Mouse (Mus musculus): Measurements from ENCODE around the gene Gm45711. TPM values are rescaled to one million over a fixed set of nuclear protein-coding genes. Genes with fewer than 3 reads are reported as not detected.
A peak's percentile ranks its signal among the peaks of the same experiment; 100 is the strongest.

Gm45711 gene
- polyA plus RNA-seq, 1 experiment: not detected

GRCm38 (mm10) chr8:104251461-104251860 lies 58.4 kb downstream of the Gm45711 start:
- TF ChIP-seq POLR2A (IDR thresholded peaks at IDR 0.05; ENCODE audit: control insufficient read depth, extremely low read depth, insufficient read depth, low read length, poor library complexity): no peak
- TF ChIP-seq CTCF (IDR thresholded peaks at IDR 0.05; ENCODE audit: borderline replicate concordance, control insufficient read depth, extremely low read depth, insufficient read depth, low read length, poor library complexity): no peak
- H3K27me3 ChIP-seq (ENCODE audit: control insufficient read depth, insufficient read depth, low read length): no peaks in the 10 kb centered on the region
- peaks cover 20% of the 10 kb centered on the region for H3K4me1 ChIP-seq (replicated peaks; ENCODE audit: control insufficient read depth, insufficient read depth, low read length)
- no peak overlapping the region for H3K27ac ChIP-seq (ENCODE audit: control insufficient read depth, insufficient read depth, low read length)
- WGBS: 4% methylated on average over 7 of the region's 7 CpGs
- no peaks in the 10 kb centered on the region for H3K36me3 ChIP-seq (ENCODE audit: control insufficient read depth, insufficient read depth, low read length)
- no peak overlapping the region; the same call in 1 of the 2 replicates for H3K4me3 ChIP-seq (ENCODE audit: control insufficient read depth, insufficient read depth, low read length)
- DNase-seq: no peak

GRCm38 (mm10) chr8:104250439-104251367 lies 59.2 kb downstream of the Gm45711 start, which contains the start of gene Cklf:
Cklf (plus strand) TSS chr8:104250861.
- H3K4me3 ChIP-seq (ENCODE audit: control insufficient read depth, insufficient read depth, low read length): peak within 1 kb of the TSS; percentile 56
- WGBS: 5% methylated on average over 41 of the region's 41 CpGs
- no peaks in the 10 kb centered on the region for H3K36me3 ChIP-seq (ENCODE audit: control insufficient read depth, insufficient read depth, low read length)
- H3K27ac ChIP-seq (ENCODE audit: control insufficient read depth, insufficient read depth, low read length): no peak within 1 kb of the TSS
- peaks cover 21% of the 10 kb centered on the region for H3K4me1 ChIP-seq (replicated peaks; ENCODE audit: control insufficient read depth, insufficient read depth, low read length)
- H3K27me3 ChIP-seq (ENCODE audit: control insufficient read depth, insufficient read depth, low read length): no peaks in the 10 kb centered on the region
- DNase-seq: peak; percentile 86
- TF ChIP-seq CTCF (IDR thresholded peaks at IDR 0.05; ENCODE audit: borderline replicate concordance, control insufficient read depth, extremely low read depth, insufficient read depth, low read length, poor library complexity) (peak; percentile 11; the same call in 1 of the 2 replicates), POLR2A (IDR thresholded peaks at IDR 0.05; ENCODE audit: control insufficient read depth, extremely low read depth, insufficient read depth, low read length, poor library complexity) (peak; percentile 80)

- H3K27me3 ChIP-seq (ENCODE audit: control insufficient read depth, insufficient read depth, low read length): no peaks in the 10 kb centered on the region
- no peak overlapping the region for H3K27ac ChIP-seq (ENCODE audit: control insufficient read depth, insufficient read depth, low read length)
- H3K4me3 ChIP-seq (ENCODE audit: control insufficient read depth, insufficient read depth, low read length): no peak overlapping the region
- TF ChIP-seq CTCF (IDR thresholded peaks at IDR 0.05; ENCODE audit: borderline replicate concordance, control insufficient read depth, extremely low read depth, insufficient read depth, low read length, poor library complexity): no peak
- TF ChIP-seq POLR2A (IDR thresholded peaks at IDR 0.05; ENCODE audit: control insufficient read depth, extremely low read depth, insufficient read depth, low read length, poor library complexity): no peak
- peaks cover 21% of the 10 kb centered on the region for H3K4me1 ChIP-seq (replicated peaks; ENCODE audit: control insufficient read depth, insufficient read depth, low read length)
- whole genome bisulfite sequencing: 90% methylated on average over 7 of the region's 7 CpGs
- DNase-seq: no peak
- no peaks in the 10 kb centered on the region for H3K36me3 ChIP-seq (ENCODE audit: control insufficient read depth, insufficient read depth, low read length)
These were observed 60.4 kb downstream of the Gm45711 start for GRCm38 (mm10) chr8:104249442-104249996.

GRCm38 (mm10) chr8:104248276-104248675 lies 61.6 kb downstream of the Gm45711 start, which contains the start of gene Tk2:
Tk2 (minus strand) TSS chr8:104248558.
- WGBS: under 1% methylated on average over 28 of the region's 28 CpGs
- peak; percentile 75 for DNase-seq
- TF ChIP-seq CTCF (IDR thresholded peaks at IDR 0.05; ENCODE audit: borderline replicate concordance, control insufficient read depth, extremely low read depth, insufficient read depth, low read length, poor library complexity): no peak
- peak; percentile 88 for TF ChIP-seq POLR2A (IDR thresholded peaks at IDR 0.05; ENCODE audit: control insufficient read depth, extremely low read depth, insufficient read depth, low read length, poor library complexity)
- Histone ChIP-seq H3K4me3 (ENCODE audit: control insufficient read depth, insufficient read depth, low read length) (peak within 1 kb of the TSS; percentile 64), H3K27me3 (ENCODE audit: control insufficient read depth, insufficient read depth, low read length) (no peaks in the 10 kb centered on the region), H3K36me3 (ENCODE audit: control insufficient read depth, insufficient read depth, low read length) (no peaks in the 10 kb centered on the region), H3K4me1 (replicated peaks; ENCODE audit: control insufficient read depth, insufficient read depth, low read length) (peaks cover 21% of the 10 kb centered on the region), H3K27ac (ENCODE audit: control insufficient read depth, insufficient read depth, low read length) (peak within 1 kb of the TSS; percentile 74)

GRCm38 (mm10) chr8:104247908-104248275 lies 62.0 kb downstream of the Gm45711 start:
- Histone ChIP-seq H3K4me1 (replicated peaks; ENCODE audit: control insufficient read depth, insufficient read depth, low read length) (peaks cover 21% of the 10 kb centered on the region), H3K27ac (ENCODE audit: control insufficient read depth, insufficient read depth, low read length) (peak overlapping the region; percentile 74), H3K4me3 (ENCODE audit: control insufficient read depth, insufficient read depth, low read length) (peak overlapping the region; percentile 64), H3K27me3 (ENCODE audit: control insufficient read depth, insufficient read depth, low read length) (no peaks in the 10 kb centered on the region), H3K36me3 (ENCODE audit: control insufficient read depth, insufficient read depth, low read length) (no peaks in the 10 kb centered on the region)
- DNase-seq: no peak
- WGBS: 3% methylated on average over 11 of the region's 11 CpGs
- TF ChIP-seq CTCF (IDR thresholded peaks at IDR 0.05; ENCODE audit: borderline replicate concordance, control insufficient read depth, extremely low read depth, insufficient read depth, low read length, poor library complexity) (no peak), POLR2A (IDR thresholded peaks at IDR 0.05; ENCODE audit: control insufficient read depth, extremely low read depth, insufficient read depth, low read length, poor library complexity) (no peak)

- peak overlapping the region; percentile 64 for H3K4me3 ChIP-seq (ENCODE audit: control insufficient read depth, insufficient read depth, low read length)
- no peak for TF ChIP-seq CTCF (IDR thresholded peaks at IDR 0.05; ENCODE audit: borderline replicate concordance, control insufficient read depth, extremely low read depth, insufficient read depth, low read length, poor library complexity)
- TF ChIP-seq POLR2A (IDR thresholded peaks at IDR 0.05; ENCODE audit: control insufficient read depth, extremely low read depth, insufficient read depth, low read length, poor library complexity): peak; percentile 25; the same call in 1 of the 2 replicates
- H3K27me3 ChIP-seq (ENCODE audit: control insufficient read depth, insufficient read depth, low read length): no peaks in the 10 kb centered on the region
- peaks cover 21% of the 10 kb centered on the region for H3K4me1 ChIP-seq (replicated peaks; ENCODE audit: control insufficient read depth, insufficient read depth, low read length)
- DNase-seq: peak; percentile 51
- 12% methylated on average over 22 of the region's 22 CpGs for WGBS
- H3K36me3 ChIP-seq (ENCODE audit: control insufficient read depth, insufficient read depth, low read length): no peaks in the 10 kb centered on the region
- H3K27ac ChIP-seq (ENCODE audit: control insufficient read depth, insufficient read depth, low read length): peak overlapping the region; percentile 74
These were observed 62.6 kb downstream of the Gm45711 start for GRCm38 (mm10) chr8:104247054-104247907.
